Mouse (Mus musculus) cerebellum, postnatal 4 days (tissue): Measurements from ENCODE around the gene Mul1.
"Not testable (repeated sequence)": the region's sequence is repeated elsewhere in the genome, so short reads cannot be mapped to it uniquely, and the experiment has no call there.

Source experiments
- DNase-seq, 2 experiments: peaks; one replicate each; pipeline ENCODE4 v3.0.0; 2022; ENCODE audit warnings: low spot score in 2 of 2, mixed read lengths in 1 of 2

Mul1 gene

GRCm38 (mm10) chr4:138434347-138435316 is at the start of gene Mul1:
Mul1 (plus strand) TSS chr4:138434671.
- DNase-seq: peak; percentile 93 to 95

GRCm38 (mm10) chr4:138393703-138394102 is 40.8 kb upstream of the Mul1 start:
- DNase-seq: no peak

GRCm38 (mm10) chr4:138395087-138395970 is 39.1 kb upstream of the Mul1 start:
- DNase-seq: peak in 1 of 2 experiments; percentile 24

GRCm38 (mm10) chr4:138395971-138396645 is 38.4 kb upstream of the Mul1 start, which contains the start of gene Fam43b:
Fam43b (minus strand) TSS chr4:138396528.
- peak in 1 of 2 experiments; percentile 46 for DNase-seq

- DNase-seq: no peak
These were observed 37.8 kb upstream of the Mul1 start for GRCm38 (mm10) chr4:138396711-138397110.

- no peak for DNase-seq
These were observed 29.7 kb upstream of the Mul1 start for GRCm38 (mm10) chr4:138404806-138405205.

- DNase-seq: no peak
These were observed 26.8 kb upstream of the Mul1 start for GRCm38 (mm10) chr4:138407479-138408194.

- DNase-seq: no peak
These were observed 23.5 kb upstream of the Mul1 start for GRCm38 (mm10) chr4:138411011-138411410.

GRCm38 (mm10) chr4:138411504-138412121 is 22.9 kb upstream of the Mul1 start:
- DNase-seq: no peak

- peak in 1 of 2 experiments; percentile 19 for DNase-seq
These were observed 19.7 kb upstream of the Mul1 start for GRCm38 (mm10) chr4:138414725-138415124.

GRCm38 (mm10) chr4:138415991-138416390 is 18.5 kb upstream of the Mul1 start:
- no peak for DNase-seq

- no peak for DNase-seq
These were observed 18.1 kb upstream of the Mul1 start for GRCm38 (mm10) chr4:138416414-138416813.

GRCm38 (mm10) chr4:138417882-138418281 is 16.6 kb upstream of the Mul1 start:
- no peak for DNase-seq

GRCm38 (mm10) chr4:138418340-138418957 is 16.0 kb upstream of the Mul1 start:
- DNase-seq: no peak

GRCm38 (mm10) chr4:138425028-138425427 is 9.4 kb upstream of the Mul1 start:
- DNase-seq: no peak

- DNase-seq: not testable (repeated sequence)
These were observed 8.9 kb upstream of the Mul1 start for GRCm38 (mm10) chr4:138425604-138426003.

- DNase-seq: peak; percentile 84 to 89
These were observed 7.4 kb upstream of the Mul1 start for GRCm38 (mm10) chr4:138426778-138427705.

GRCm38 (mm10) chr4:138429778-138430177 is 4.7 kb upstream of the Mul1 start:
- peak in 1 of 2 experiments; percentile 58 for DNase-seq

- DNase-seq: no peak
These were observed 3.1 kb upstream of the Mul1 start for GRCm38 (mm10) chr4:138431340-138431739.
